Mouse (Mus musculus) heart, embryonic 11.5 days (tissue): ENCODE measurements at regions not wholly inside any gene's neighbourhood (a gene's known extent, or its start where the extent isn't known, plus 50 kb on each side); places are given as distances from the start of the nearest gene placed in this dataset.

Experiments used
- ATAC-seq: fragments of 200-750 bp; cut with Nextera tagmentation; replicated peaks from 2 replicates; pipeline ENCODE4 v1.8.0; 2017; ENCODE audit warnings: moderate library complexity; ENCODE audit not compliant: insufficient number of reproducible peaks, low FRiP score, low TSS enrichment
- H3K27ac ChIP-seq: fragments of 300-500 bp; sonication (generic); 2 replicates; pipeline ENCODE4 v1.5.1; 2014; ENCODE audit warnings: mild to moderate bottlenecking, low read depth, low read length
- H3K27me3 ChIP-seq: fragments of 300-500 bp; sonication (generic); 2 replicates; pipeline ENCODE4 v1.6.1; 2014; ENCODE audit warnings: mild to moderate bottlenecking, low read length, mixed read lengths; ENCODE audit not compliant: control insufficient read depth, insufficient read depth
- H3K36me3 ChIP-seq: fragments of 300-500 bp; sonication (generic); 2 replicates; pipeline ENCODE4 v1.6.1; 2014; ENCODE audit warnings: mild to moderate bottlenecking, low read length, moderate library complexity, mixed read lengths; ENCODE audit not compliant: control insufficient read depth, insufficient read depth
- H3K4me1 ChIP-seq: fragments of 300-500 bp; sonication (generic); 2 replicates; pipeline ENCODE4 v1.6.1; 2014; ENCODE audit warnings: low read length; ENCODE audit not compliant: control insufficient read depth, insufficient read depth
- H3K4me2 ChIP-seq: fragments of 300-500 bp; sonication (generic); 2 replicates; pipeline ENCODE4 v1.6.1; 2014; ENCODE audit warnings: mild to moderate bottlenecking, moderate library complexity
- H3K4me3 ChIP-seq: fragments of 300-500 bp; sonication (generic); 2 replicates; pipeline ENCODE4 v1.5.1; 2014; ENCODE audit warnings: low read depth, low read length
- H3K9ac ChIP-seq: fragments of 300-500 bp; sonication (generic); 2 replicates; pipeline ENCODE4 v1.6.1; 2014; ENCODE audit warnings: mild to moderate bottlenecking, low read depth, low read length, moderate library complexity
- H3K9me3 ChIP-seq: fragments of 300-500 bp; sonication (generic); replicated peaks from 2 replicates; pipeline ENCODE4 v1.6.1; 2016; ENCODE audit warnings: low read length; ENCODE audit not compliant: control insufficient read depth
- WGBS: fragments of 180-500 bp; shearing (Covaris S2); extraction: QIAGEN DNeasy Blood & Tissue Kit; methylation state at CpG from one replicate; pipeline ENCODE4 v1.1.7; 2014; ENCODE audit not compliant: insufficient replicate concordance; 5-methylcytosine and 5-hydroxymethylcytosine counted together

DNA sequence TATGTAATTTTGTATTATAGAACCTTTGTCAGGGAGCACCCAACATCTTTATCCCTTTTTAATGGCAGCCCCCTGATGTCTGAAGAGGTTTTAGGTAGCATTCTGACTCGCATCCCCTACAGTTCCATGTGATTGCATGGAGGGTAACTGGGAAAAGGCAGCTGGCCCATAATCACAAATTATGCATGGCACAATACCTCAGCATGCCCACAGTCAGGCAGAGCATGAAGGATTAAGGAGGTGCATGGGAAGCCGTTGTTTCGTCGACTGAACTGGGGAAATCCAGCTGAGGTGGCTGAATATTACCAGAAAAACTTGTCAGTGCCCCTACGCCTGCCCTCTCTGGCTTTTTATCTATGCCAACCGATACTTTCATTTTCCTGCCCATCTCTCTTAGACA lies 272.8 kb upstream of the Nbea start:
- no peak for ATAC-seq
- H3K9me3 ChIP-seq: no peaks in the 10 kb centered on the region
- no peaks in the 10 kb centered on the region for H3K36me3 ChIP-seq
- no peak overlapping the region for H3K9ac ChIP-seq
- no peak overlapping the region for H3K4me2 ChIP-seq
- H3K4me3 ChIP-seq: no peak overlapping the region
- H3K27me3 ChIP-seq: no peaks in the 10 kb centered on the region
- no peak overlapping the region for H3K27ac ChIP-seq
- H3K4me1 ChIP-seq: no peaks in the 10 kb centered on the region
- 68% methylated on average over 6 of the region's 6 CpGs for WGBS

- Histone ChIP-seq H3K4me2 (no peak overlapping the region), H3K4me1 (no peaks in the 10 kb centered on the region), H3K9me3 (no peaks in the 10 kb centered on the region), H3K27me3 (no peaks in the 10 kb centered on the region), H3K9ac (no peak overlapping the region), H3K36me3 (no peaks in the 10 kb centered on the region), H3K4me3 (no peak overlapping the region), H3K27ac (no peak overlapping the region)
- 81% methylated on average over 5 of the region's 5 CpGs for WGBS
- no peak for ATAC-seq
These were observed 255.4 kb upstream of the Nbea start for GRCm38 (mm10) chr3:56438900-56439299.

GRCm38 (mm10) chr3:56438020-56438747 lies 254.7 kb upstream of the Nbea start:
- H3K9ac ChIP-seq: no peak overlapping the region
- no peak overlapping the region for H3K4me2 ChIP-seq
- no peak for ATAC-seq

DNA sequence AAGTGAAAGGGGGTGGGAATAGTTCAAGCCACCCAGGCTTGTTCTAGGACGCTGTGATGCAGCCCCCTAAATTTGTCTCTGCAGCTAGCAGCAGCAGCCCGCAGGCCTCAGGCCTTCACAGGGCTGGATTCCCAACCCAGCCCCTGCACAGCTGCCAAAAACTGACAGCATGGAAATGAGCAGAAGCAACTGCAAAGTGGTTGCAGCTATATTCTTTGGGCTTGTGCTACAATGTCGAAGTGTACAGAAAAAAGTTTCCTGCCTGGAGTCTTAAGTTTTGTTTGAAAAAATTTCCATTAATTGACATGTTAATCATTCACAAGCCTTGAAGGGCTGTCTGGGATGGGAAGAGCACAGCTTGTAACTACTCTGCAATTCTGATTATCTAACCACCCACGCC lies 253.6 kb upstream of the Nbea start:
- 48% methylated on average over 4 of the region's 4 CpGs for WGBS
- ATAC-seq: no peak
- H3K4me1 ChIP-seq: no peaks in the 10 kb centered on the region
- no peaks in the 10 kb centered on the region for H3K36me3 ChIP-seq
- H3K4me3 ChIP-seq: no peak overlapping the region
- no peak overlapping the region for H3K9ac ChIP-seq
- no peaks in the 10 kb centered on the region for H3K9me3 ChIP-seq
- no peak overlapping the region for H3K27ac ChIP-seq
- no peaks in the 10 kb centered on the region for H3K27me3 ChIP-seq
- H3K4me2 ChIP-seq: no peak overlapping the region

More at GRCm38 (mm10) chr3:56438020-56438747, 254.7 kb upstream of the Nbea start:
- Histone ChIP-seq H3K36me3 (no peaks in the 10 kb centered on the region), H3K4me1 (no peaks in the 10 kb centered on the region), H3K4me3 (no peak overlapping the region), H3K9me3 (no peaks in the 10 kb centered on the region), H3K27ac (no peak overlapping the region), H3K27me3 (no peaks in the 10 kb centered on the region)
- 76% methylated on average over 12 of the region's 12 CpGs for WGBS

DNA sequence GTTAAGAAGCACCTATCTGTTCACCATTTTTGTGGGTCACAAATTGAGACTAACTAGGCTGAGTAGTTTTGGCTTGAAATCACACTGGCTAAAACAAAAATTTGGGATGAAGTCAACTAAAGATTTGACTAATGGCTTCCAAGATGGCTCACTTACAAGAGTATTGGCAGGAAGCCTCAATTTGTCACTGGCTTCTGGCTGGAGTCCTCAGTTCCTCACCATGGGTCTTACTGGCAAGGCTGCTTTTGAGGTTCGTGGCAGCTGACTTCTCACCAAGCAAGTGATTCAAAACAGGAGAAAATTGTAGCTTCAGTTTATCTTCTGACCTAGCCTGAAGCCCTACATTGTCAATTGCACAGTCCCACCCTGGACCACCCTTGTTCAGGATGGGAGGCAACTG lies 250.0 kb upstream of the Nbea start:
- no peaks in the 10 kb centered on the region for H3K36me3 ChIP-seq
- H3K9ac ChIP-seq: no peak overlapping the region
- no peak overlapping the region for H3K4me2 ChIP-seq
- no peak for ATAC-seq
- no peak overlapping the region for H3K4me3 ChIP-seq
- H3K4me1 ChIP-seq: no peaks in the 10 kb centered on the region
- H3K9me3 ChIP-seq: no peaks in the 10 kb centered on the region
- no peak overlapping the region for H3K27ac ChIP-seq
- H3K27me3 ChIP-seq: no peaks in the 10 kb centered on the region
- 72% methylated on average over 1 of the region's 1 CpGs for WGBS

DNA sequence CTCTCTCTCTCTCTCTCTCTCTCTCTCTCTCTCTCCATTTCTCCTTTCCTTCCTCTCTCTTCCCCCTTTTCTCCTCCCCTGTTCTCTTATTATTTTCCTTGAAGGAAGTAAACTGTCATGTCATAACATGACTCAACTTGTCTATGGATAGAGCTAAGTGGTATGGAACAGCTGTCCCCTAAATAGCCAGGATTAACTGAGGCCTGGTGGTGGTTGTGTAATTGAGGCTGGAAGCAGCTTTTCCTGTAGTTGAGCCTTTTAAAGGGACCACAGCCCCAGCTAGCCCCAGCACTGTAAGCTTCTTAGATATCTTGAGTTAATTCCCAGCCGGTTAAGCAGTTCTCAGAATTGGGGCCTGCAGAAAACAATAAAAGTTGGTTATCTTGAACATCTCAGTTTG lies 243.7 kb upstream of the Nbea start:
- H3K9ac ChIP-seq: no peak overlapping the region
- 81% methylated on average over 1 of the region's 1 CpGs for WGBS
- no peak overlapping the region for H3K27ac ChIP-seq
- no peak overlapping the region for H3K4me3 ChIP-seq
- H3K4me2 ChIP-seq: no peak overlapping the region
- ATAC-seq: no peak
- no peaks in the 10 kb centered on the region for H3K4me1 ChIP-seq
- H3K36me3 ChIP-seq: no peaks in the 10 kb centered on the region
- H3K27me3 ChIP-seq: no peaks in the 10 kb centered on the region
- H3K9me3 ChIP-seq: no peaks in the 10 kb centered on the region

GRCm38 (mm10) chr3:56397851-56398496 lies 214.5 kb upstream of the Nbea start:
- Histone ChIP-seq H3K27ac (no peak overlapping the region), H3K9me3 (no peaks in the 10 kb centered on the region), H3K27me3 (no peaks in the 10 kb centered on the region), H3K4me2 (no peak overlapping the region), H3K36me3 (no peaks in the 10 kb centered on the region), H3K4me1 (no peaks in the 10 kb centered on the region), H3K9ac (no peak overlapping the region), H3K4me3 (no peak overlapping the region)
- ATAC-seq: no peak
- 73% methylated on average over 4 of the region's 4 CpGs for WGBS

DNA sequence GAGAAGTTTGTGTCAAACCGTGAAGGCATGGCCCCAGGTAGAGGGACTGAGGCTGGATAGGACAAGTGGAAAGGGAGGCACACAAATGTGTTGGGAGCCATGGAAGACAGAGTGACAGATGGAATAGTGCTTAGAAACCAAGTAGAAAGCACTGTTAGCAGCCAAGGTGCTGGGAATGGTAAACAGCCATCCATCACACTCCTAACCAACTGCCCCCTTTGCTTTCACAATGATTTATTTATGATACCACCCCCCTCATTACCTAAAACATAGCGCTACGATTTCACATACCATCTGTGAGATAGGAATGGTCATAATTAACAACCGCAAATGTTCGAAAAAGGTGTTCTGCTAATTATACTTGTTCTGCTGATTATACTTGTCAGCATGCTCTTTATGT lies 209.6 kb upstream of the Nbea start:
- Histone ChIP-seq H3K9ac (no peak overlapping the region), H3K9me3 (no peaks in the 10 kb centered on the region), H3K27me3 (no peaks in the 10 kb centered on the region), H3K4me2 (no peak overlapping the region), H3K27ac (no peak overlapping the region), H3K4me1 (no peaks in the 10 kb centered on the region), H3K4me3 (no peak overlapping the region), H3K36me3 (no peaks in the 10 kb centered on the region)
- WGBS: 82% methylated on average over 5 of the region's 5 CpGs
- no peak for ATAC-seq

DNA sequence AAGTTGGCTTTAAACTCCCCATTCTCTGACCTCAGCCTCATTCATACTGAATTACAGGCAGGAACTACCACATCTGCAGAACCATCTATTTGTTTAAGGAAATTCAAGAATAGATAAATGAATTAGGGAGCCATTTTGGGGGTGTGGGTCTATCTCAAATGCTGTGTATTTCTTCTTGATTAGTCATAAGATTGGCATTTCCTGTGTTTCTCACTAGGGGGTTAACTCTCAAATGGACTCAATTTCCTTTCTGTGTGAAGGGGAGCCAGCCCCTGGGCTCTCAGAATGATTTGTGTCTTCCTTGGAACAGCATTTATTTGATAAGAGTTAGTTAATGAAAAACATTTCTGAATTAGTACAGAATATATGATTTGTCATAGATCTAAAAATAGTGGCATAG lies 196.8 kb upstream of the Nbea start:
- ATAC-seq: no peak
- Histone ChIP-seq H3K4me3 (no peak overlapping the region), H3K9me3 (no peaks in the 10 kb centered on the region), H3K9ac (no peak overlapping the region), H3K27me3 (no peaks in the 10 kb centered on the region), H3K27ac (no peak overlapping the region), H3K36me3 (no peaks in the 10 kb centered on the region), H3K4me1 (no peaks in the 10 kb centered on the region), H3K4me2 (no peak overlapping the region)
